Mouse (Mus musculus) midbrain, embryonic 11.5 days (tissue): ENCODE data around the gene Krt18. TPM values are rescaled to one million over a fixed set of nuclear protein-coding genes. Genes with fewer than 3 reads are reported as not detected.

Source experiments
- ATAC-seq: fragments of 200-750 bp; cut with Nextera tagmentation; 2 replicates; pipeline ENCODE4 v1.8.0; 2017; ENCODE audit warnings: moderate TSS enrichment, moderate library complexity; ENCODE audit not compliant: low FRiP score
- DNase-seq: peaks from one replicate; pipeline ENCODE4 v3.0.0; 2015; ENCODE audit warnings: low spot score; ENCODE audit errors: missing footprints
- H3K27ac ChIP-seq: fragments of 300-500 bp; sonication (generic); 2 replicates; pipeline ENCODE4 v1.5.1; 2014; ENCODE audit warnings: low read depth, low read length
- H3K27me3 ChIP-seq: fragments of 300-500 bp; sonication (generic); 2 replicates; pipeline ENCODE4 v1.6.1; 2014; ENCODE audit warnings: mild to moderate bottlenecking, low read length, moderate library complexity, mixed read lengths; ENCODE audit not compliant: control insufficient read depth, insufficient read depth
- H3K36me3 ChIP-seq: fragments of 300-500 bp; sonication (generic); 2 replicates; pipeline ENCODE4 v1.6.1; 2014; ENCODE audit warnings: mild to moderate bottlenecking, low read length, moderate library complexity, mixed read lengths; ENCODE audit not compliant: control insufficient read depth, insufficient read depth
- H3K4me1 ChIP-seq: fragments of 300-500 bp; sonication (generic); 2 replicates; pipeline ENCODE4 v1.6.1; 2014; ENCODE audit warnings: low read length; ENCODE audit not compliant: control insufficient read depth, insufficient read depth
- H3K4me2 ChIP-seq: fragments of 300-500 bp; sonication (generic); 2 replicates; pipeline ENCODE4 v1.6.1; 2014; ENCODE audit warnings: mild to moderate bottlenecking, moderate library complexity
- H3K4me3 ChIP-seq: fragments of 300-500 bp; sonication (generic); 2 replicates; pipeline ENCODE4 v1.5.1; 2014; ENCODE audit warnings: low read depth, low read length
- H3K9ac ChIP-seq: fragments of 300-500 bp; sonication (generic); 2 replicates; pipeline ENCODE4 v1.6.1; 2014; ENCODE audit warnings: low read length
- H3K9me3 ChIP-seq: fragments of 300-500 bp; sonication (generic); 2 replicates; pipeline ENCODE4 v1.6.1; 2016; ENCODE audit warnings: low read length; ENCODE audit not compliant: control insufficient read depth
- WGBS: fragments of 180-500 bp; shearing (Covaris S2); extraction: QIAGEN DNeasy Blood & Tissue Kit; methylation state at CpG from one replicate; pipeline ENCODE4 v1.1.7; 2014; 5-methylcytosine and 5-hydroxymethylcytosine counted together
- polyA plus RNA-seq: library from polyadenylated mRNA; unstranded; fragments of >200 nt; fragmentation: Nextera tagmentation; extraction: Ambion mirVana; gene quantifications from 2 replicates; pipeline ENCODE4 v1.2.1, GENCODE M21; 2014

The Krt18 gene
- polyA plus RNA-seq, 1 experiment from 2014 or later: 5.6 TPM

GRCm38 (mm10) chr15:102006317-102006716 lies 21.7 kb upstream of the Krt18 start:
- ATAC-seq (no peak), DNase-seq (no peak)
- 39% methylated on average over 11 of the region's 11 CpGs for WGBS
- Histone ChIP-seq H3K4me1 (no peaks in the 10 kb centered on the region; the same call in 1 of the 2 replicates), H3K9ac (no peak overlapping the region), H3K36me3 (no peaks in the 10 kb centered on the region), H3K4me2 (no peak overlapping the region), H3K27ac (no peak overlapping the region), H3K9me3 (no peaks in the 10 kb centered on the region), H3K4me3 (no peak overlapping the region), H3K27me3 (peaks cover 43% of the 10 kb centered on the region)

DNA sequence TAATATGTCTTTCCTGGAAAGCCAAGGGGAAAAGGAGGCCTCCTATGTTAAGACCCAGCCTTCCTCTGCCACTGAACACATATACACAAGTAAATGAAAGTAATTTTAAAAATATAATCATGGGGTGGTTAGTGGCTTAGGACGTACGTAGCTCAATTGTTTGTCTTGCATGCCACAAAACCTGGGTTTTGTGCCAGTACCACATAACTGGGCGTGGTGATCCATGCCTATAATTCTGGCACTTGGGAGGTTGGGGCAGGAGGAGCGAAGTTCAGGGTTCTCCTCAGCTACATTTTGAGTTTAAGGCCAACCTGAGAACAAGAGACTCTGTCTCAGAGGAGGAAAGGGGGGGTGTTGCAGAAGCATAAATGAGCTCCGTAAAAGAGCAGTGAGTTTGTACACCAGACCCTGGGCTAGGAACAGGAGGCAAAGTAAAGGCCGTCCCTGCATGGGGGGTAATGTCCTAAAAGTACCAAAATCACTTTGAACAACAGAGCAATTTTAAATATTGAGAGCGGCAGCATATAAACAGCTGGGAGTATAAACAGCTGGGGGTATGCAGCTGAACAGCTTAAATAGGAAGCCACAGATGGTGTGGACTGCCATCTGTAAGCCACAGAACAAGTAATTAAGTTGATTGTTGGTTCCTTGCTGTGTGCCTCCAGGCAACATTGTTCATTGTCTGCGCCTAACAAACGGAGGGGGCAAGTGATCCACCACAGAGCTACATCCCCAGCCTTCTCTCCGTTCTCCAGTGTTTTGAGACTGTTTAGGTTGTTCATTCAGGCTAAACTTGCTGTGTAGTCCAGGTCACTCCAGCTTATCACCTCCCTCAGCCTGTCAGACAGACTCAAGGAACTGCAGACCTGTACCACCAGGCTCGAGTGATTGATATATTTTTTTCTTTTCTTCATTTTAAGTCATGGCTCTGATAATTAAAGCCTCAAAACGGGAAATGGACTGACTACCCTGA lies 20.6 kb upstream of the Krt18 start:
- Histone ChIP-seq H3K9ac (no peak overlapping the region), H3K4me2 (no peak overlapping the region), H3K4me3 (no peak overlapping the region), H3K9me3 (no peaks in the 10 kb centered on the region), H3K27me3 (peaks cover 36% of the 10 kb centered on the region), H3K4me1 (no peaks in the 10 kb centered on the region; the same call in 1 of the 2 replicates), H3K36me3 (no peaks in the 10 kb centered on the region), H3K27ac (no peak overlapping the region; the same call in 1 of the 2 replicates)
- 52% methylated on average over 12 of the region's 12 CpGs for WGBS
- DNase-seq (peak; percentile 82), ATAC-seq (no peak)

- ATAC-seq: no peak
- WGBS: 74% methylated on average over 3 of the region's 3 CpGs
Measured at GRCm38 (mm10) chr15:102010569-102011245, 17.3 kb upstream of the Krt18 start.

DNA sequence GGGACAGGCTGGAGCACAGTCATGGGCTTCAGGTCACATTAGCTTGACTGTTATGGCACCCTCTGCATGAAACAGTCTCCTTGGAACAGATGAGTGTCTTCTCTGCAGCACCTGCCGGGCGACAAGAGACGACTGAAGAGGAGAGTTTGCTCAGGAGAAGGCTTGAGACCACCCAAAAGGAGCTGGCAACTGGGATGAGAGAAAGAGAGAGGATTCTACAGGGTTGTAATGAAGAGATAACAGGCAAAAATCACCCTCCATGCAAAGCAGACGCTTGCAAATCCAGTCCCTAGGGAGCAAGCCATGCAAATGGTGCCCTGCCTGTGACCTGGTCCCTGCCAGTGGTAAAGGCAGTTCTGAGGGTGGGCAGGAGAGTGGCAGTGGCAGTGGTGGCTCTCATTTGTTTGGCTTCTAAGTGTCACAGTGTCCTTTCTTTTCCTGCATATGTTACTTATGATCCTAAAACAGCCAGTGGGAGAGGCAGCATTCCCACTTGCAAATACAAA lies 15.7 kb upstream of the Krt18 start:
- ATAC-seq: no peak
- Histone ChIP-seq H3K4me1 (no peaks in the 10 kb centered on the region), H3K27ac (no peak overlapping the region), H3K9ac (no peak overlapping the region), H3K27me3 (no peaks in the 10 kb centered on the region), H3K4me2 (no peak overlapping the region), H3K36me3 (no peaks in the 10 kb centered on the region), H3K9me3 (no peaks in the 10 kb centered on the region), H3K4me3 (no peak overlapping the region)
- 60% methylated on average over 4 of the region's 4 CpGs for WGBS
- DNase-seq: no peak

More at GRCm38 (mm10) chr15:102010569-102011245, 17.3 kb upstream of the Krt18 start:
- Histone ChIP-seq H3K9ac (no peak overlapping the region), H3K27me3 (peaks cover 7% of the 10 kb centered on the region), H3K4me3 (no peak overlapping the region), H3K36me3 (no peaks in the 10 kb centered on the region), H3K9me3 (no peaks in the 10 kb centered on the region), H3K4me1 (no peaks in the 10 kb centered on the region), H3K4me2 (no peak overlapping the region), H3K27ac (no peak overlapping the region)
- peak; percentile 73 for DNase-seq

- Histone ChIP-seq H3K27ac (no peak overlapping the region), H3K9ac (no peak overlapping the region), H3K4me2 (no peak overlapping the region), H3K4me3 (no peak overlapping the region), H3K36me3 (no peaks in the 10 kb centered on the region), H3K27me3 (no peaks in the 10 kb centered on the region), H3K4me1 (no peaks in the 10 kb centered on the region), H3K9me3 (no peaks in the 10 kb centered on the region)
- WGBS: 46% methylated on average over 3 of the region's 3 CpGs
- peak; percentile 87 for DNase-seq
- ATAC-seq: no peak
Measured at GRCm38 (mm10) chr15:102013651-102014050, 14.3 kb upstream of the Krt18 start.

DNA sequence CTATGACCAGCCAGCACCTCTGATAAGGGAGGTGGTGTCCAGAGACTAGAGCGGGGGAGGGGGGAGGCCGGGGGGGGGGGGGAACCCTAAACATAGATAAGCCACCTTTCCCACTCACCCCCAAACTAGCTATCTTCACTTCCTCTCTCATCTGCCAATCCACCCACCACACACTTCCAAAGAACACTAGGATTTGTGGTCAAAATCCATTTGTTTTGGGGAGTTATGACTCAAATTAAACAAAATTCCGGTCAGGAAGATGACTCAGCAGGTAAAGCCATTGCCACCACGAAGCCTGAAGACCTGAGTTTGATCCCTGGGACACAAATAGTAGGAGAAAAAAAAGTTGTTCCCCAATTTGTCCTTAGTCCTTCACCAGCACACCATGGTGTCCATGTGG lies 13.1 kb upstream of the Krt18 start:
- Histone ChIP-seq H3K4me1 (no peaks in the 10 kb centered on the region), H3K9me3 (no peaks in the 10 kb centered on the region; the same call in 1 of the 2 replicates), H3K4me3 (no peak overlapping the region), H3K9ac (no peak overlapping the region), H3K36me3 (no peaks in the 10 kb centered on the region), H3K27me3 (no peaks in the 10 kb centered on the region), H3K4me2 (no peak overlapping the region), H3K27ac (no peak overlapping the region)
- 67% methylated on average over 3 of the region's 4 CpGs for WGBS
- no peak for ATAC-seq
- no peak for DNase-seq

DNA sequence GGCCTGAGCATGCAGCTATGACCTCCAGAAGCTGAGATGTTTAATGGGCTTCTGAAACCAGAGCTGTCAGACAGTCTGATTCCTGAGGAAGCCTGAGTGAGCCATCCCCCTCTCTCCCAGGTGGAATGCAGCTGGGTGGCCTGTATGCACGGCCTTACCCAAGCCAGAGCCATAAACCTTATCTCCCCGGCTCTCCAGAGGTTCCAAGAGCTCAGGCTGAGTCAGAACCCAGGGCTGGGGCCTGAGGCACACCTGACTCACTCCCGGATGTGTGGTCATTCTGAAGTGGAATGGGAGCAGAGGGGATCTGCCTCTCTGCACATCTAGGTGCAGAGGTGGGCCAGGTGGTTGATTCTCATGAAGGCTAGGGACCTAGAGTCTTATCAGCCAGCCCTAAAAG lies 11.9 kb upstream of the Krt18 start:
- ATAC-seq: no peak

DNA sequence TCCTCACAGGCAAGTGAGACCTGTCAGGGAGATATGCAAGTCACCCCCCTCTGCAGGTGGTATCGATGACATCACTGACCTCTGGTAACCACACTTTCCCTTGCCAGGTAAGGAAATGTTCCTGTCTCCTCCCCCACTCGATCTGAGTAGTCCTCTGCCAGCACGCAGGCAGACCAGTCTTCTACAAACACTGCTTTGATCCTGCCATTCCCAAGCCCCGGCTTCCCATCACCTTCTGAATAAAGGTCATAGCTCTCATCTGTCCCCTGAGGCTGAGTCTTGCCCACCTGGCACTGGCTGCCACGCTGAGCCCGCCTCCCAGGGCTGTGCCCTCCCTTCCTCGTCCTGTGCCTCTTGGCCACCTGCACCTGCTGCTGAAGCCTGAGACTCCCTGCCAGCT lies 11.2 kb upstream of the Krt18 start:
- 32% methylated on average over 7 of the region's 7 CpGs for WGBS
- Histone ChIP-seq H3K4me2 (no peak overlapping the region), H3K36me3 (no peaks in the 10 kb centered on the region), H3K9ac (no peak overlapping the region), H3K27me3 (no peaks in the 10 kb centered on the region), H3K4me3 (no peak overlapping the region), H3K27ac (no peak overlapping the region), H3K4me1 (no peaks in the 10 kb centered on the region), H3K9me3 (no peaks in the 10 kb centered on the region; the same call in 1 of the 2 replicates)
- ATAC-seq: no peak
- no peak for DNase-seq

More for the DNA sequence above, 11.9 kb upstream of the Krt18 start:
- Histone ChIP-seq H3K4me1 (no peaks in the 10 kb centered on the region), H3K9me3 (no peaks in the 10 kb centered on the region; the same call in 1 of the 2 replicates), H3K4me3 (no peak overlapping the region), H3K9ac (no peak overlapping the region), H3K4me2 (no peak overlapping the region), H3K36me3 (no peaks in the 10 kb centered on the region), H3K27me3 (no peaks in the 10 kb centered on the region), H3K27ac (no peak overlapping the region)
- 57% methylated on average over 3 of the region's 3 CpGs for WGBS
- DNase-seq: no peak
